Mouse (Mus musculus): ENCODE data around the gene Echdc3. TPM values are rescaled to one million over a fixed set of nuclear protein-coding genes. Genes with fewer than 3 reads are reported as not detected.

Gene Echdc3
- polyA plus RNA-seq, 1 experiment from 2014 or later = 0.80 TPM

GRCm38 (mm10) chr2:6165771-6166170 lies 47.1 kb downstream of the Echdc3 start:
- 82% methylated on average over 6 of the region's 6 CpGs for WGBS
- no peak for ATAC-seq (ENCODE audit: low read depth)
- no peaks in the 10 kb centered on the region for H3K4me1 ChIP-seq (ENCODE audit: control insufficient read depth, insufficient read depth, low read length)
- H3K9me3 ChIP-seq (ENCODE audit: control insufficient read depth, low read length) = no peaks in the 10 kb centered on the region
- no peak overlapping the region for H3K4me3 ChIP-seq (ENCODE audit: low read depth, low read length)
- no peaks in the 10 kb centered on the region for H3K27me3 ChIP-seq (ENCODE audit: control insufficient read depth, insufficient read depth, low read length)
- H3K4me2 ChIP-seq (ENCODE audit: low read depth, low read length) = no peak overlapping the region
- H3K36me3 ChIP-seq (ENCODE audit: control insufficient read depth, insufficient read depth, low read length) = no peaks in the 10 kb centered on the region
- H3K9ac ChIP-seq (replicated peaks; ENCODE audit: low read depth, low read length) = no peak overlapping the region
- no peak overlapping the region for H3K27ac ChIP-seq (ENCODE audit: low read depth, low read length)

DNA sequence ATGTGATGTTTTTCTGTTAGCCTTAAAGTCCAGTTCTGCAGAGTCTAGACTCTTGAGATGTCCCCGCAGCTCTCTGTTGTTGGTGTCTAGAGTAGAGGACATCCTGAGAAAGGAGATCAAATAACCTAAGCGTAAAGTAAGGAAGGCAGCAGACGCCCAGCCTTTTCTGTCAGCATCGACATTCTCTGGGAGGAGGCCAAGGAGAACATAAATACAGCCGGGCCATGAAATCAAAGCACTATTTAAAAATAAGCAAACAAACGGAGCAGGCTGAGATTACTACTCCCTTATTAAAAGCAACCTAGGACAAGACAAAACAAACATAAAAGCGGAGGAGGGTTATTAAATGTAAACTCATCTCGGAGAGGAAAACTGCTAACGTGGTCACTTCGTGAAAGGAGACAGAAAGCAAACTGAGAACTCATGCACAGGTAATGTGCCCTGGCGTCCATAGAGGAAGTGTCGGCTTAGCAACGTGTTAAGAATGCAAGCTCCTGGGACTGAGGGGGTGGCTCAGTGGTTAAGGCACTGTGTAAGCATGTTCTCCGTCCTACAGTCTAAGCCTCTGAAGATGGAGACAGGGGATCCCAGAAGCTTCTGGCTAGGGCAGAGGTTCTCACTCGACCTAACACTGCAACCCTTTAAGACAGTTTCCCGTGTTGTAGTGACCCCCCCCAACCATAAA lies 48.1 kb downstream of the Echdc3 start:
- H3K36me3 ChIP-seq (ENCODE audit: control insufficient read depth, insufficient read depth, low read length) = no peaks in the 10 kb centered on the region
- no peak overlapping the region for H3K4me2 ChIP-seq (ENCODE audit: low read depth, low read length)
- WGBS = 70% methylated on average over 16 of the region's 16 CpGs
- H3K4me1 ChIP-seq (ENCODE audit: control insufficient read depth, insufficient read depth, low read length) = no peaks in the 10 kb centered on the region
- no peak overlapping the region for H3K4me3 ChIP-seq (ENCODE audit: low read depth, low read length)
- no peaks in the 10 kb centered on the region for H3K27me3 ChIP-seq (ENCODE audit: control insufficient read depth, insufficient read depth, low read length)
- ATAC-seq (ENCODE audit: low read depth) = no peak
- H3K9ac ChIP-seq (replicated peaks; ENCODE audit: low read depth, low read length) = no peak overlapping the region
- no peak overlapping the region for H3K27ac ChIP-seq (ENCODE audit: low read depth, low read length)
- H3K9me3 ChIP-seq (ENCODE audit: control insufficient read depth, low read length) = no peaks in the 10 kb centered on the region

DNA sequence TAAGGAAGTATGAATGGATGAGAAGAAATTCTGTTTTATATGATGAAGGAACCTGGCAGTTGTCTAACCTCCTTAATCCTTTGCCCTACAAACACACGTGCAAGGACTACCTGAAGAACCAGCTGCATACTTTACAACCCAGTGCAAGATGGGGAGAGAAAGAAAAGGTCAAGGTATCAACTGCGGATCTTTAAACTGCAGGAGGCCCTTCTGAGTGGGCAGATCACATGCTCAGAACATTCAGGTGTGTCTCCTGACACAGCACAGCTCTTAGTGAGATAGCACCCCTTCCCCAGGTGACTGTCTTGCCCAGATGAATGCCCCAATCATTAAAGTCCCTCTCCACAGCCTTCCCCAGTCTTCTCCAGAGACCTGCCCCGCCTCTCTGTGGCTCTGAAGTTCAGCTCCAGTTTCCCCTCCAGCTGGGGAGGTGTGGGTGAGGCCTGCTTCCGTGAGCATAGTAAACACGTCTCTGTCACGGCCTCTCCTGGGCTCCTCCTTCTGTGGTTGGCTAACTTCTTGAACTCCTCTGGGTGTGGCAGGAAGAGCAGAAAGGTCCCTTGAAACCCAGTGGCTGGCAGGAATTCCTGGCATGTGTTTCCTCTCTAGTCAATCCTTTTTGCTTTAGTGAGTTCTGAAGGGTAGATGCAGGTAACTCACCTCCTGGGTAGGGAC lies 50.3 kb downstream of the Echdc3 start:
- ATAC-seq (ENCODE audit: low read depth) = no peak
- Histone ChIP-seq H3K27me3 (ENCODE audit: control insufficient read depth, insufficient read depth, low read length) (no peaks in the 10 kb centered on the region), H3K4me3 (ENCODE audit: low read depth, low read length) (no peak overlapping the region), H3K36me3 (ENCODE audit: control insufficient read depth, insufficient read depth, low read length) (no peaks in the 10 kb centered on the region), H3K9me3 (ENCODE audit: control insufficient read depth, low read length) (no peaks in the 10 kb centered on the region), H3K27ac (ENCODE audit: low read depth, low read length) (no peak overlapping the region), H3K9ac (replicated peaks; ENCODE audit: low read depth, low read length) (no peak overlapping the region), H3K4me2 (ENCODE audit: low read depth, low read length) (no peak overlapping the region), H3K4me1 (ENCODE audit: control insufficient read depth, insufficient read depth, low read length) (no peaks in the 10 kb centered on the region)
- WGBS = 60% methylated on average over 6 of the region's 6 CpGs

GRCm38 (mm10) chr2:6159735-6160134 lies 53.1 kb downstream of the Echdc3 start:
- no peaks in the 10 kb centered on the region for H3K27me3 ChIP-seq (ENCODE audit: control insufficient read depth, insufficient read depth, low read length)
- H3K4me2 ChIP-seq (ENCODE audit: low read depth, low read length) = no peak overlapping the region
- 70% methylated on average over 2 of the region's 2 CpGs for WGBS
- H3K27ac ChIP-seq (ENCODE audit: low read depth, low read length) = no peak overlapping the region
- no peak for ATAC-seq (ENCODE audit: low read depth)
- no peaks in the 10 kb centered on the region for H3K9me3 ChIP-seq (ENCODE audit: control insufficient read depth, low read length)
- H3K36me3 ChIP-seq (ENCODE audit: control insufficient read depth, insufficient read depth, low read length) = no peaks in the 10 kb centered on the region
- no peak overlapping the region for H3K9ac ChIP-seq (replicated peaks; ENCODE audit: low read depth, low read length)
- no peak overlapping the region for H3K4me3 ChIP-seq (ENCODE audit: low read depth, low read length)
- H3K4me1 ChIP-seq (ENCODE audit: control insufficient read depth, insufficient read depth, low read length) = no peaks in the 10 kb centered on the region

GRCm38 (mm10) chr2:6159219-6159618 lies 53.6 kb downstream of the Echdc3 start:
- no peak overlapping the region for H3K9ac ChIP-seq (replicated peaks; ENCODE audit: low read depth, low read length)
- 91% methylated on average over 9 of the region's 9 CpGs for WGBS
- no peaks in the 10 kb centered on the region for H3K9me3 ChIP-seq (ENCODE audit: control insufficient read depth, low read length)
- no peaks in the 10 kb centered on the region for H3K4me1 ChIP-seq (ENCODE audit: control insufficient read depth, insufficient read depth, low read length)
- no peaks in the 10 kb centered on the region for H3K27me3 ChIP-seq (ENCODE audit: control insufficient read depth, insufficient read depth, low read length)
- no peak overlapping the region for H3K27ac ChIP-seq (ENCODE audit: low read depth, low read length)
- no peak overlapping the region for H3K4me3 ChIP-seq (ENCODE audit: low read depth, low read length)
- H3K36me3 ChIP-seq (ENCODE audit: control insufficient read depth, insufficient read depth, low read length) = no peaks in the 10 kb centered on the region
- no peak for ATAC-seq (ENCODE audit: low read depth)
- no peak overlapping the region for H3K4me2 ChIP-seq (ENCODE audit: low read depth, low read length)

DNA sequence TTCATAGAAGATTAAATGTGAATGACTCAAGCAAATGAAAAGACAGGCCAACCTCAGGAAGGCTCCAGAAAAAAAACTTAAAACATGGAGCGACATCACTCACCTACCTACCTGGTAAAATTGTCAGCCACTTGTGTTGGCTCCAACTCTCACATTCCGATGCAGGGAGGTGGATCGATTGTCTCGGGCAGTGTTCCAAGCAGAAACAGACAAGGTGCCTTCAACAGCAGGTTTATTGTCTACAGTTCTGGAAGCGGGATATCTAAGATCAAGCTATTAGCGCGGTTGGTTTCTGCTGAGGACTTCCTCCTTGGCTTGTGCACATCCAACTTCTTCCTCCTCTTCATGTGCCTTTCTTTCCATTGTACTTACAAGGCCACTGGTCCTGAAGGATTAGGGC lies 55.2 kb downstream of the Echdc3 start:
- Histone ChIP-seq H3K36me3 (ENCODE audit: control insufficient read depth, insufficient read depth, low read length) (no peaks in the 10 kb centered on the region), H3K27me3 (ENCODE audit: control insufficient read depth, insufficient read depth, low read length) (no peaks in the 10 kb centered on the region), H3K9me3 (ENCODE audit: control insufficient read depth, low read length) (no peaks in the 10 kb centered on the region), H3K4me3 (ENCODE audit: low read depth, low read length) (no peak overlapping the region), H3K9ac (replicated peaks; ENCODE audit: low read depth, low read length) (no peak overlapping the region), H3K27ac (ENCODE audit: low read depth, low read length) (no peak overlapping the region), H3K4me1 (ENCODE audit: control insufficient read depth, insufficient read depth, low read length) (no peaks in the 10 kb centered on the region), H3K4me2 (ENCODE audit: low read depth, low read length) (no peak overlapping the region)
- no peak for ATAC-seq (ENCODE audit: low read depth)
- 93% methylated on average over 7 of the region's 7 CpGs for WGBS

DNA sequence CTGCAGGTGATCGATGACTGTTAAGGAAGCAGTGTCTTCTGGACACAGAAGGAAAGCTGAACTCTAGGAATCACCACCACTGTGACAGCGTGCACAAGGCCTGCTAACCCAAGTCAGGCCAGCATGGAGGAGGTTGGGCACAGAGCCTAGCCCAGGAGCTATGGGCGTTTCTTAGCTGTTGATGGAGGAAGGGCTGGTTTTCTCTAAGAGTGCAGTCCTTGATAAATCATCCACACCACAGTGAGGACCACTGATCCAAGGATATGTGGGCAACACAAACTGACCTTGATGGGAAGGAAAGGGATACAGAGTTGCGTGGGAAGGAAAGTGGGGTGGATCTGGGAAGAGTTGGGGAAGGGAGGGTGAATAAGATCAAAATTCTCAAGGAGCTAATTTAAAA lies 55.6 kb downstream of the Echdc3 start:
- Histone ChIP-seq H3K4me2 (ENCODE audit: low read depth, low read length) (no peak overlapping the region), H3K36me3 (ENCODE audit: control insufficient read depth, insufficient read depth, low read length) (no peaks in the 10 kb centered on the region), H3K9ac (replicated peaks; ENCODE audit: low read depth, low read length) (no peak overlapping the region), H3K27me3 (ENCODE audit: control insufficient read depth, insufficient read depth, low read length) (no peaks in the 10 kb centered on the region), H3K4me1 (ENCODE audit: control insufficient read depth, insufficient read depth, low read length) (no peaks in the 10 kb centered on the region), H3K27ac (ENCODE audit: low read depth, low read length) (no peak overlapping the region), H3K4me3 (ENCODE audit: low read depth, low read length) (no peak overlapping the region), H3K9me3 (ENCODE audit: control insufficient read depth, low read length) (no peaks in the 10 kb centered on the region)
- 87% methylated on average over 4 of the region's 4 CpGs for WGBS
- ATAC-seq (ENCODE audit: low read depth) = no peak

DNA sequence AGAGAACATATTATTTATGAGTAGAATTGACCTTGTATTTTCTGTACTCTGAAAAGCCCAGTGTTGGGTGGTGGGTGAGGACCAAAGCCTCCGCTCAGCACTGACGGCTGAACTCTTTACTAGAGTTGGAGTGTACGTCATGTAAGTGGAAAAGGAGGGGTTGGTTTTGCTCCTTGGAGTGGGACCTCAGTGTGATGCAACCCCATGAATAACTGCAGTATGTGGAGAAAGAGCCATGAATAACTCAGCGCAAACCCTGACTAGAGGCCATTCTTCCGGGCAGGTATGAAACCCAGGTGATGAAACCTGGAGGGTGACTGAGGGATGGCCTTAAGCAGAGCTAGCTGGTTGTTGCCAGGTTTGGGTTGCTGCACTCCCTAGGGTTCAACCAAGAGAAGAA lies 63.0 kb downstream of the Echdc3 start:
- Histone ChIP-seq H3K4me2 (ENCODE audit: low read depth, low read length) (no peak overlapping the region), H3K4me1 (ENCODE audit: control insufficient read depth, insufficient read depth, low read length) (no peaks in the 10 kb centered on the region), H3K36me3 (ENCODE audit: control insufficient read depth, insufficient read depth, low read length) (no peaks in the 10 kb centered on the region), H3K4me3 (ENCODE audit: low read depth, low read length) (no peak overlapping the region), H3K27ac (ENCODE audit: low read depth, low read length) (no peak overlapping the region), H3K9me3 (ENCODE audit: control insufficient read depth, low read length) (no peaks in the 10 kb centered on the region), H3K27me3 (ENCODE audit: control insufficient read depth, insufficient read depth, low read length) (no peaks in the 10 kb centered on the region), H3K9ac (replicated peaks; ENCODE audit: low read depth, low read length) (no peak overlapping the region)
- ATAC-seq (ENCODE audit: low read depth) = no peak
- WGBS = 95% methylated on average over 5 of the region's 5 CpGs

DNA sequence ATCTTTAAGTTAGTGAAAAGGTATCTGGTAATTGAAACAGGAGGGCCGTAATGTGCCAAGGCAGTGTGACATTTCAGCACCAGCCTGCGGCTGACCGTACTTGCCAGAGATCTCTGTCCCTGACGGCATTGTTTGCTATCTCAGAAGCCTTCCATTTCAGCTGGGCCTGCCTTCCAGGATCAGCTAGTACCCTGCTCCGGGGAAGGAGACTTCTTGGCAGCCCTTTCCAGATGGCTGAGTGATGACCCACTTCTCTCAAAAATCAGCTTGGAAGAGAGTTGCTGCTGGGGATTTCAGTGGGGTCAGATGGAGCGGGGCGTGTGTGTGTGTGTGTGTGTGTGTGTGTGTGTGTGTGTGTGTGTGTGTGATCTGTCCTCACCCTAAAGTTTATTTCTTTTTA lies 65.9 kb downstream of the Echdc3 start:
- ATAC-seq (ENCODE audit: low read depth) = no peak
- no peaks in the 10 kb centered on the region for H3K4me1 ChIP-seq (ENCODE audit: control insufficient read depth, insufficient read depth, low read length)
- no peak overlapping the region for H3K4me3 ChIP-seq (ENCODE audit: low read depth, low read length)
- no peak overlapping the region for H3K27ac ChIP-seq (ENCODE audit: low read depth, low read length)
- no peaks in the 10 kb centered on the region for H3K27me3 ChIP-seq (ENCODE audit: control insufficient read depth, insufficient read depth, low read length)
- WGBS = 92% methylated on average over 7 of the region's 7 CpGs
- no peaks in the 10 kb centered on the region for H3K36me3 ChIP-seq (ENCODE audit: control insufficient read depth, insufficient read depth, low read length)
- H3K9ac ChIP-seq (replicated peaks; ENCODE audit: low read depth, low read length) = no peak overlapping the region
- no peaks in the 10 kb centered on the region for H3K9me3 ChIP-seq (ENCODE audit: control insufficient read depth, low read length)
- H3K4me2 ChIP-seq (ENCODE audit: low read depth, low read length) = no peak overlapping the region

All from neural tube, embryonic 14.5 days (tissue).